Mouse (Mus musculus) forebrain, embryonic 11.5 days (tissue): ENCODE results near the gene 1700028K03Rik. TPM values are rescaled to one million over a fixed set of nuclear protein-coding genes. Genes with fewer than 3 reads are reported as not detected.

Source experiments
- ATAC-seq: fragments of 200-750 bp; cut with Nextera tagmentation; replicated peaks from 2 replicates; pipeline ENCODE4 v1.8.0; 2017; ENCODE audit warnings: moderate TSS enrichment; ENCODE audit not compliant: low FRiP score
- DNase-seq: peaks from one replicate; pipeline ENCODE4 v3.0.0-alpha.2; 2017; ENCODE audit warnings: low spot score
- H3K27ac ChIP-seq: fragments of 300-500 bp; sonication (generic); 2 replicates; pipeline ENCODE4 v1.5.1; 2014; ENCODE audit warnings: low read depth, low read length
- H3K27me3 ChIP-seq: fragments of 300-500 bp; sonication (generic); 2 replicates; pipeline ENCODE4 v1.6.1; 2014; ENCODE audit warnings: mild to moderate bottlenecking, low read length, mixed read lengths; ENCODE audit not compliant: control insufficient read depth, insufficient read depth
- H3K36me3 ChIP-seq: fragments of 300-500 bp; sonication (generic); 2 replicates; pipeline ENCODE4 v1.6.1; 2014; ENCODE audit warnings: mild to moderate bottlenecking, low read length, moderate library complexity, mixed read lengths; ENCODE audit not compliant: control insufficient read depth, insufficient read depth
- H3K4me1 ChIP-seq: fragments of 300-500 bp; sonication (generic); replicated peaks from 2 replicates; pipeline ENCODE4 v1.6.1; 2014; ENCODE audit warnings: low read length, mixed read lengths; ENCODE audit not compliant: control insufficient read depth, insufficient read depth
- H3K4me2 ChIP-seq: fragments of 300-500 bp; sonication (generic); 2 replicates; pipeline ENCODE4 v1.6.1; 2014; ENCODE audit warnings: low read depth, mild to moderate bottlenecking, low read length, moderate library complexity, mixed read lengths; ENCODE audit not compliant: severe bottlenecking
- H3K4me3 ChIP-seq: fragments of 300-500 bp; sonication (generic); 2 replicates; pipeline ENCODE4 v1.5.1; 2014; ENCODE audit warnings: low read depth, low read length
- H3K9ac ChIP-seq: fragments of 300-500 bp; sonication (generic); 2 replicates; pipeline ENCODE4 v1.6.1; 2014; ENCODE audit warnings: low read length
- H3K9me3 ChIP-seq: fragments of 300-500 bp; sonication (generic); 2 replicates; pipeline ENCODE4 v1.6.1; 2016; ENCODE audit warnings: low read length, mixed read lengths; ENCODE audit not compliant: control insufficient read depth
- WGBS: fragments of 180-500 bp; shearing (Covaris S2); extraction: QIAGEN DNeasy Blood & Tissue Kit; methylation state at CpG from one replicate; pipeline ENCODE4 v1.1.7; 2014; 5-methylcytosine and 5-hydroxymethylcytosine counted together
- polyA plus RNA-seq: library from polyadenylated mRNA; unstranded; fragments of >200 nt; fragmentation: Nextera tagmentation; extraction: Ambion mirVana; gene quantifications from 2 replicates; pipeline ENCODE4 v1.2.1, GENCODE M21; 2014

1700028K03Rik gene
- polyA plus RNA-seq, 1 experiment from 2014 or later: 0.16 TPM

DNA sequence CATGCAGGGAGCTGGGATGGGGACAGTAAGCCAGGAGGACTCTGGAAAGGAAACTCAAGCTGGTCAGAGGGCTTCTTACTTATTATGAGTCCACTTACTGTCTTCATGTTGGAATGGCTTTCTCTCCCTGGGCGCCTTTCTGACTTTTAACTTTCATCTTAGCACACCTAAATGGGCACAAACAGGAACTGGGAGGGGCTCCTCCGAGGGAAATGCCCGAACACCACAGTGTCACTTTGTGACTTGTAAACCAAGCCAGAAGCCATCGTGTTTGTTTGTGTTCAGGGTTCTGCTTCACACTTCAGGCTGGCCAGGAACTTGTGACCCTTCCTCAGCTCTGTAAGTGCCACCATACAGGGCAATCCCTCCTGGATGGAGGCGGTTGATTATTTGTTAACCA, 19.8 kb downstream of the 1700028K03Rik start:
- H3K27me3 ChIP-seq: no peaks in the 10 kb centered on the region
- no peak overlapping the region for H3K4me2 ChIP-seq
- H3K36me3 ChIP-seq: no peaks in the 10 kb centered on the region
- H3K27ac ChIP-seq: no peak overlapping the region
- no peak overlapping the region for H3K4me3 ChIP-seq
- DNase-seq (no peak), ATAC-seq (no peak)
- H3K9me3 ChIP-seq: no peaks in the 10 kb centered on the region
- no peaks in the 10 kb centered on the region for H3K4me1 ChIP-seq
- WGBS: 93% methylated on average over 5 of the region's 5 CpGs
- H3K9ac ChIP-seq: no peak overlapping the region

DNA sequence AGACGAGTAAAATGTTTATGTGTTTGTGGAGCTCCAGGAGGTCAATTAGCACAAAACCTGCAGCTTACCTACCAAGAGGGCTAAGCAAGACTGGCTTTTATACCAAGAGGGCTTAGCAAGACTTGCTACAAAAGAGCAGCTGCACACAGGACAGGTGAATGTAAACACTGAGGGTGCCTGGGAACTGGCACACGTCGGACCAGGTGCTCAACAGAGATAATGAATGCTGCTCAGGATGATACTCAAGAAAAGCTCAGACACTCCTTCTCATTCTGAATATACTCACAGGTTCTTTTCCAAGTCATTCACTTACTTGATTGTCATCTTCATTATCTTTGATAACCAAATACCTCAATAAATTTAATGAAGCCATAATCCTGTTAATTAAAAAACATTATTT, 22.5 kb downstream of the 1700028K03Rik start:
- no peak overlapping the region for H3K9ac ChIP-seq
- no peaks in the 10 kb centered on the region for H3K4me1 ChIP-seq
- H3K9me3 ChIP-seq: no peaks in the 10 kb centered on the region
- no peak for ATAC-seq
- DNase-seq: no peak
- no peak overlapping the region for H3K4me3 ChIP-seq
- no peak overlapping the region for H3K4me2 ChIP-seq
- H3K27me3 ChIP-seq: no peaks in the 10 kb centered on the region
- H3K27ac ChIP-seq: no peak overlapping the region
- 83% methylated on average over 3 of the region's 3 CpGs for WGBS
- H3K36me3 ChIP-seq: no peaks in the 10 kb centered on the region

DNA sequence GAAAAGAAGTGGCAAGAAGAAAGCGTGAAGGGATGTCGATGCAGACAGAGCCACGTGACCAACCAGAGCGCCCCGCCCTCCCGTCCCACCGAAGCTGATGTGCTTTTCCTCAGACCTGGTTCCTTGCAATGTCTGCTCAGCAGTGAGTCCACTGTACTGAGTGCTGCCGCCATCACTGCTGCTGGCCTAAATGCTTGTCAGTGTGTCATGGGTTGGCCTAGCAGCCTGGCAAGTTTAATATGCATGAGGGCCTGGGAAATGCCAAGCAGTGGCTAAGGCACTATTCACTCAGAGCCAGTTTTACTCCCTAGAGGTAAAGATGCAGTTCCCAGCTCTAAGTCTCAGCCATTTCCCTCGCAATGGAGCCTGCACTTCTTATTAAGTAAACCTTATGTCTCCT, 34.6 kb downstream of the 1700028K03Rik start:
- DNase-seq: no peak

DNA sequence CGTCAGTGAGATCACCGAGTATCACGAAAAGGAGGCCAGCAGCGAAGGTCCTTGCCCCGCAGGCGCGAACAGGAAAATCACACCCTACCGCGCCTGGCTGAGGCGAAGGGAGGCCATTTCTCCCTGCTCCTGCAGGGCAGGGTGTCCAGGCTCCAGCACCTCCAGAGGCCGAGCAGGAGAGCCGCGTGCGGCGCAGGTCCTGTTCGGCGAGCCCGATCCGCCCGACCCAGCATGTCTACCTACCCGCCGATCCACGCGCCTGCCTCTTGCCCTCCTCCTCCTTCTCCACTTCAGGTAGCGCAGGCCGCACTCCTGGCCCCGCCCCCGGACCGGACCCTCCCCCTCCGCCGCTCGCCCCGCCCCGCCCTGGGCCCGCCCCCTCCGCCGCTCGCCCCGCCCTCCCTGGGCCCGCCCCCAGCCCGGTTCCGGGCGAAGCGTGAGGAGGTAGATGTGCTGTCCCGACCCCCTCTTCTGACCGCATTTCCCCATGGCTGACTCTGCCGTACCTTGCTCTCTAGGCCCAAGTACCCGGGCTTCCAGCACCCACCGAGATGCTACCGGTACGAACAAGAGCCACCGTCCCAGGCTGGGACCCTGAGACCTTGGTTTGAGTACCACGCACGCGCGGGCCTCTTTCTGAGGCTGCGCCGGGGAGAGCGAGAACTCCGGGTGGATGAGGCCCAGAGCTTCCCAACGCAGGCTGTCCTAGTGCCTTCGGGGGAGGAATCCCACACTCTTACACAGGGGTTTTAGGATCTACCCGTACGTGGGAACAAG, 63.0 kb downstream of the 1700028K03Rik start, which contains the start of the genes Rpap2 and Glmn:
Gene Rpap2, plus strand, starts transcription at position 73 of the 777 bp plus-strand sequence.
Gene Glmn, minus strand, starts transcription at position 588 of the 777 bp plus-strand sequence.
- H3K9me3 ChIP-seq: no peaks in the 10 kb centered on the region
- WGBS: under 1% methylated on average over 56 of the region's 64 CpGs
- peak; percentile 94 for ATAC-seq

More for the DNA sequence above, 34.6 kb downstream of the 1700028K03Rik start:
- Histone ChIP-seq H3K4me2 (no peak overlapping the region), H3K27me3 (no peaks in the 10 kb centered on the region), H3K36me3 (no peaks in the 10 kb centered on the region; the same call in 1 of the 2 replicates), H3K9ac (no peak overlapping the region), H3K4me1 (no peaks in the 10 kb centered on the region), H3K27ac (no peak overlapping the region), H3K4me3 (no peak overlapping the region), H3K9me3 (no peaks in the 10 kb centered on the region)
- 95% methylated on average over 9 of the region's 9 CpGs for WGBS
- no peak for ATAC-seq

DNA sequence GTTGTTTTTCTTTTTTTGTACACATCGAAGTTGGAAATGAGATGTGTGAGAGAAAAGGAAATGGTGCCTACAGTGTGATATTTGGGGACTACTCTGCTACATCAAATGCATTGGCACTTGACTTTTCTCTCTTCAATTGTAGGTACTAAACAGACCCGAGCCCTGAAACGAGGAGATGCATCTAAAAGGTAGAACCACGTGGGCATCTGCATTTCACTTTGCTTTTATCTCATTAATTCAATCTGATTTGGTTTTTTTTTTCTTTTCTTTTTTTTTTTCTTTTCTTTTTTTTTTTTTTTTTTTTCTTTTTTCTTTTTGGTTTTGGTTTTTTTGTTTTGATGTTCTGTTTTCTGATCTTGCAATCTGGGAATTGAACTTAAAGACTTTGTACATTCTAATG, 63.9 kb downstream of the 1700028K03Rik start:
- ATAC-seq: no peak
- no peaks in the 10 kb centered on the region for H3K36me3 ChIP-seq
- peak overlapping the region; percentile 58; the same call in 1 of the 2 replicates for H3K4me2 ChIP-seq
- WGBS: 17% methylated on average over 4 of the region's 4 CpGs
- no peak overlapping the region for H3K27ac ChIP-seq
- no peaks in the 10 kb centered on the region for H3K27me3 ChIP-seq
- H3K9me3 ChIP-seq: no peaks in the 10 kb centered on the region
- no peaks in the 10 kb centered on the region; the same call in 1 of the 2 replicates for H3K4me1 ChIP-seq
- peak overlapping the region; percentile 78 for H3K9ac ChIP-seq
- peak overlapping the region; percentile 63 for H3K4me3 ChIP-seq
- no peak for DNase-seq

More for the DNA sequence above, 63.0 kb downstream of the 1700028K03Rik start, which contains the start of the genes Rpap2 and Glmn:
- Histone ChIP-seq H3K4me2 (peak within 1 kb of the TSS; percentile 58), H3K4me1 (no peaks in the 10 kb centered on the region; the same call in 1 of the 2 replicates), H3K27ac (peak within 1 kb of the TSS; percentile 72), H3K9ac (peak within 1 kb of the TSS; percentile 78), H3K27me3 (no peaks in the 10 kb centered on the region), H3K36me3 (no peaks in the 10 kb centered on the region), H3K4me3 (peak within 1 kb of the TSS; percentile 63)
- peak; percentile 96 for DNase-seq

Other genes with a start within 250 kb of the 1700028K03Rik start
- 6.9 and 7.6 TPM in 2 replicates for gene Tgfbr3, start 245.1 kb upstream of the 1700028K03Rik start, polyA plus RNA-seq
- 1.1 and 1.2 TPM in 2 replicates for gene Brdt, start 203.6 kb upstream of the 1700028K03Rik start, polyA plus RNA-seq
- gene Ephx4, start 132.0 kb upstream of the 1700028K03Rik start, polyA plus RNA-seq: 0.95 and 1.1 TPM in 2 replicates
- gene Lpcat2b, start 103.2 kb upstream of the 1700028K03Rik start, polyA plus RNA-seq: not detected in 2 replicates
- 9.4 and 10.0 TPM in 2 replicates for gene Btbd8, start 96.7 kb upstream of the 1700028K03Rik start, polyA plus RNA-seq
- 0.48 and 0.63 TPM in 2 replicates for gene Gm42669, start 27.1 kb upstream of the 1700028K03Rik start, polyA plus RNA-seq
- 16.6 and 21.1 TPM in 2 replicates for gene Rpap2, start 62.7 kb downstream of the 1700028K03Rik start, polyA plus RNA-seq
- 30.2 and 34.2 TPM in 2 replicates for gene Glmn, start 63.2 kb downstream of the 1700028K03Rik start, polyA plus RNA-seq
- gene Gfi1, start 191.3 kb downstream of the 1700028K03Rik start, polyA plus RNA-seq: 0.07 TPM in 1 of 2 replicates, not detected in the other